Mouse (Mus musculus) T-helper 17 cell (primary cell): ENCODE data around the gene Defa25.
"Not testable (repeated sequence)": the region's sequence is repeated elsewhere in the genome, so short reads cannot be mapped to it uniquely, and the experiment has no call there.

ENCODE experiments used
- in situ Hi-C, 2 experiments: fragments of 300-600 bp; cut with MboI, MseI; formaldehyde crosslinking; loops; 1 replicate in 1 of 2; 2 replicates in 1 of 2; pipeline ENCODE4 v1.15.1; 2025; ENCODE audit warnings: high pct_unique_total_duplicates in 2 of 2

Gene Defa25

DNA sequence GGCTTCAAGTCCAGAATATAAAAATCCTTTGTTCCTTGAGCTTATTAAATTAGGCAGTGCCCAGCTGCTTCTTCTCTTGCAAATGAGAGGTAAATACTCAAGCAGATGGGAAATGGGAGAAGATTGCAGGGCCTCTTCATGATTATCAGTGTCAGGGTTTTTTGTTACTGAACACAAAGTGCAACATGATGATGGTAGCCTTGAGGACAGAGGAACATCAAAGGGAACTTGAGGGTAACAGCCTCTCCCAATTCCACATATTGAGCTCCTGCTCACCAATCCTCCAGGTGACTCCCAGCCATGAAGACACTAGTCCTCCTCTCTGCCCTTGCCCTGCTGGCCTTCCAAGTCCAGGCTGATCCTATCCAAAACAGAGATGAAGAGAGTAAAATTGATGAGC lies at the start of gene Defa25:
Gene Defa25 (plus strand): TSS at position 301 of the 400 bp plus-strand sequence.
- in situ Hi-C loops = loop anchor here (5.0 kb wide), 2 partner anchors 228 to 498 kb away; partner anchors contain the start of gene Defa28 (in 2 of the 2)

DNA sequence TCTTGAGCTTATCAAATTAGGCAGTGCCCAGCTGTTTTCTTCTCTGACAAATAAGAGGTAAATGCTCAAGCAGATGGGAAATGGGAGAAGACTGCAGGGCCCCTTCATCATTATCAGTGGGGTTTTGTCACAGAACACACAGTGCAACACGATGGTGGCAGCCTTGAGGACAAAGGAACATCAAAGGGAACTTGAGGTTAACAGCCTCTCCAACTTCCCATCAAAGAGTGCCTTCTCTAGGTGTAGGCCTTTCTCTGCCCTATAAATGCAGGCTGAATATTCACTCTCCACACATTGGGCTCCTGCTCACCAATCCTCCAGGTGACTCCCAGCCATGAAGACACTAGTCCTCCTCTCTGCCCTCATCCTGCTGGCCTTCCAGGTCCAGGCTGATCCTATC lies 29.5 kb upstream of the Defa25 start, which contains the start of gene Defa23:
Gene Defa23 (plus strand): TSS at position 301 of the 400 bp plus-strand sequence.
- in situ Hi-C loops = not testable (repeated sequence)

DNA sequence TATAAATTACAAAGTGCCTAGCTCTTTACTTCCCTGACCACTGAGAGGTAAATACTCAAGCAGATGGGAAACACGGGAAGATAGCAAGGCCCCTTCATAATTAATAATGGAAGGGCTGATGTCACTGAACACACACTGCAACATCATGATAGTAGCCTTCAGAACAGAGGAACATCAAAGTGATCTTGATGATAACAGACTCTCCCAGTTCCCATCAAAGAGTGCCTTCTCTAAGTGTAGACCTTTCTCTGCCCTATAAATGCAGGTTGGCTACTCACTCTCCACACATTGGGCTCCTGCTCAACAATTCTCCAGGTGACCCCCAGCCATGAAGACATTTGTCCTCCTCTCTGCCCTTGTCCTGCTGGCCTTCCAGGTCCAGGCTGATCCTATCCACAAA lies 19.5 kb upstream of the Defa25 start, which contains the start of gene Defa35:
Gene Defa35 (plus strand): TSS at position 301 of the 400 bp plus-strand sequence.
- in situ Hi-C loops = not testable (repeated sequence)

DNA sequence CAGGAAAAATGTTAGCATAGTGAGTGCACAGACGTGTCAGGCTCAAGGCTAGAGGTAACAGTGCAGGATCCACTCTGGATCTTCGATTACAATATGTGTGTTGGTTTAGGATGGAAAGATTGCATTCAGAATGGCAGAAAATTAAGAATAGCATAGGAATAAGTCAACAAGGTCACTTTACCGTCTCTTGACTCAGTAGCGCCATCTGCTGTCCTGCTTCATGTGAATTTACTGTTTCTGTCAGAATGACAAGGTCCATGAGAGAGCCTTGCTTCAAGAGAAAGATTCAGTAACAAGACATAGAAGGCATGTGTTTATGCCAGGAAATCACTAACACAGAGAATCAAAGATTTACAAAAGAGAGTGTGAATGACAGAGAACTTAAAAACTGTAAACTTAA lies 8.9 kb downstream of the Defa25 start:
- in situ Hi-C loops = no loop called here

DNA sequence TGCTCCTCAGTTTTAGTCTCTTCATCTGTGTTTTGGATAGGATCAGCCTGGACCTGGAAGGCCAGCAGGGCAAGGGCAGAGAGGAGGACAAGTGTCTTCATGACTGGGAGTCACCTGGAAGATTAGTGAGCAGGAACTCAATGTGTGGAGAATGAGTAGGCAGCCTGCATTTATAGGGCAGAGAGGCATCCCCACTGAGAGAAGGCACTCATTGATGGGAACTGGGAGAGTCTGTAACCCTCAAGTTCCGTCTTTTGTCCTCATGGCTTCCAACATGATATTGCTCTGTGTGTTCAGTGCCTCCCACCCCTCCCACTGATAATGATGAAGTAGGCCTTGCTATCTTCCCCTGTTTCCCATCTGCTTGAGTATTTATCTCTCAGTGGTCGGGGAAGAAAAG lies 11.7 kb downstream of the Defa25 start, which contains the start of gene Gm14851:
Gene Gm14851 (minus strand): TSS at position 101 of the 400 bp plus-strand sequence.
- in situ Hi-C loops = not testable (repeated sequence)

DNA sequence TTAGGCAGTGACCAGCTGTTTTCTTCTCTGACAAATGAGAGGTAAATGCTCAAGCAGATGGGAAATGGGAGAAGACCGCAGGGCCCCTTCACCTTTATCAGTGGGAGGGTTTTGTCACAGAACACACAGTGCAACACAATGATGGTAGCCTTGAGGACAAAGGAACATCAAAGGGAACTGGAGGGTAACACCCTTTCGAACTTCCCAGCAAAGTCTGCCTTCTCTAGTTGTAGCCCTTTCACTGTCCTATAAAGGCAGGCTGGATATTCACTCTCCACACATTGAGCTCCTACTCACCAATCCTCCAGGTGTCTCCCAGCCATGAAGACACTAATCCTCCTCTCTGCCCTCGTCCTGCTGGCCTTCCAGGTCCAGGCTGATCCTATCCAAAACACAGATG lies 50.1 kb downstream of the Defa25 start, which contains the start of gene Defa30:
Gene Defa30 (plus strand): TSS at position 301 of the 400 bp plus-strand sequence.
- in situ Hi-C loops = not testable (repeated sequence)
